Mouse (Mus musculus): ENCODE measurements around the gene Ythdf1. TPM values are rescaled to one million over a fixed set of nuclear protein-coding genes. Genes with fewer than 3 reads are reported as not detected.

The Ythdf1 gene
- polyA plus RNA-seq, 1 experiment from 2014 or later: 74.5 TPM

- Histone ChIP-seq H3K4me1 (replicated peaks; ENCODE audit: control insufficient read depth, insufficient read depth, low read length) (peaks cover 4% of the 10 kb centered on the region; the same call in 1 of the 2 replicates), H3K36me3 (ENCODE audit: control insufficient read depth, insufficient read depth, low read length) (no peaks in the 10 kb centered on the region), H3K4me2 (ENCODE audit: low read depth, low read length, severe bottlenecking) (no peak overlapping the region), H3K4me3 (ENCODE audit: low read depth, low read length) (no peak overlapping the region), H3K9ac (ENCODE audit: low read length) (no peak overlapping the region), H3K27ac (ENCODE audit: low read depth, low read length) (no peak overlapping the region), H3K9me3 (ENCODE audit: control insufficient read depth, low read length) (no peaks in the 10 kb centered on the region), H3K27me3 (ENCODE audit: control insufficient read depth, insufficient read depth, low read length) (no peaks in the 10 kb centered on the region)
- 84% methylated on average over 6 of the region's 6 CpGs for WGBS
- DNase-seq (ENCODE audit: low spot score) (no peak), ATAC-seq (replicated peaks; ENCODE audit: low FRiP score) (no peak)
These were observed 22.9 kb downstream of the Ythdf1 start for GRCm38 (mm10) chr2:180897857-180898256.

DNA sequence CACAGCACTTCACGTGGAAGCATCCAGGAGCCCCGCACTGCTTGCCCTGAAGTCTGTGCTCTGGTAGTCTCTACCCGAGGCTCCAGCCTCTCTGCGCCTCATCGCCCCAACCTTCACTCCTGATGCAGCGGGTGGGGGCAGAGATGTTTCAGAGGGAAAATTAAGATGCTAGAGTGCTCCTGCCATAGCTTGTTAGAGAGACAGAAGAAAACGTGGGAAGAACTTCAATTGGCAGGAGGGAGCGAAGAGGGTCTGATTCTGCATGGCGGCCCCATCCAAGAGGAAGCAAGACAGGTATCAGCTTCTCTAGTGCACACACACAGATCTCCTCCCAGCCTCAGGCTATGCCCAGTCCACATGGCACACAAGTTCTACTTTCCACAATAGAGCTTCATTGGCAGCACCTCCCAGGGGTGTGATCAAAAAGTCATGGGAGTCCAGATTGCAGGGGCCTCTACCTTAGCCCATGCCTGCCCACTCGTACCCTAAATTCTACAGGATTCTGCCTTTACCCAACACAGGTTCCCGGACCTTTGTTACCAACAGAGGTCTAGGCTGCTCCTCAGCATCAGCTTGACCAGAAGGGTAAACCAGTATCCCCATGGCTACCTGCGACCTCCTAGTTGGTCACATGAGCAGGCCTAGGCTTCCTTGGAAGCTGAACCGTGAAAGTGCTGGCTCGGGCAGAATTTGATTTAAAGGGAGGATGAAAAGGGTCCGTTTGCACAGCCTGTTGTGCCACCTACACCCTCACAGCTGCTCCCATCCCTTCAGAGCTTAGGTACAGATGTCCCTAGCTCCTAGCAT, 23.7 kb downstream of the Ythdf1 start:
- Histone ChIP-seq H3K9me3 (ENCODE audit: control insufficient read depth, low read length) (no peaks in the 10 kb centered on the region), H3K4me3 (ENCODE audit: low read depth, low read length) (no peak overlapping the region), H3K9ac (ENCODE audit: low read length) (no peak overlapping the region), H3K27me3 (ENCODE audit: control insufficient read depth, insufficient read depth, low read length) (no peaks in the 10 kb centered on the region), H3K36me3 (ENCODE audit: control insufficient read depth, insufficient read depth, low read length) (no peaks in the 10 kb centered on the region), H3K4me1 (replicated peaks; ENCODE audit: control insufficient read depth, insufficient read depth, low read length) (peaks cover 4% of the 10 kb centered on the region; the same call in 1 of the 2 replicates), H3K4me2 (ENCODE audit: low read depth, low read length, severe bottlenecking) (no peak overlapping the region), H3K27ac (ENCODE audit: low read depth, low read length) (no peak overlapping the region)
- DNase-seq (ENCODE audit: low spot score) (peak; percentile 48), ATAC-seq (replicated peaks; ENCODE audit: low FRiP score) (no peak)
- 75% methylated on average over 15 of the region's 15 CpGs for WGBS

DNA sequence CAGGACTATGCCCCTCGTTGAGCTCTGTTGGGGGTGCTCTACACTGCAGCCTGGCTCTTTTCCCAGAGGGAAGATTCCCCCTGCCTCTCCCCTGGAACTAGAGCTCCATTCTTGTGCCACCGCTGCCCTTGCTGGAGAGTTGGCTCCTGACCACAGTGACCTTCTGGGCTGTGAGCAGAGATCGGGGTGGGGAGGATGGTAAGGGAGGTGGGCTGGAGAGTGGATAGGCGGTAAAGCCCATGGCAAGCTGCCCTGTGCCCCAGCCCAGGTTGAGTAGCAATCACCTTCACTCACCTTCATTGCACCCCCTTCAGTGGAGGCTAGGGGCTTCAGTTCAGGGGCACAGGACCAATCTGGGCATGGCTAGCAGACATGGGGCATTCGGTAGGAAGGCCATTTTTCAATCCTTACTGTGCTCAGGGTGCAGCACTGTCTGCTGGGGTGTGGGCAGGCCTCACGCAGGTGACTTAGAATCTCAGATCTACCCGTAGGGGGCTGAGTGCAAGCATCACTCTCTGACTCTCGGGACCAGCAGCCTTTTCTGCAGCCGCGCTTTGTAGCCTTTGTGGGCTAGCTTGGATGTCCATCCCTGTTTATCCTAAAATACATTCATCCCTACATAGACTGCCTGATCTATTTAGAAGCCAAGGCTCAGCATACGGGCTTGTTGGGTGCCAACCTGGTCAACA, 24.8 kb downstream of the Ythdf1 start:
- no peak overlapping the region; the same call in 1 of the 2 replicates for H3K9ac ChIP-seq (ENCODE audit: low read length)
- peaks cover 7% of the 10 kb centered on the region; the same call in 1 of the 2 replicates for H3K4me1 ChIP-seq (replicated peaks; ENCODE audit: control insufficient read depth, insufficient read depth, low read length)
- ATAC-seq (replicated peaks; ENCODE audit: low FRiP score): no peak
- no peaks in the 10 kb centered on the region for H3K36me3 ChIP-seq (ENCODE audit: control insufficient read depth, insufficient read depth, low read length)
- H3K4me3 ChIP-seq (ENCODE audit: low read depth, low read length): no peak overlapping the region
- H3K4me2 ChIP-seq (ENCODE audit: low read depth, low read length, severe bottlenecking): peak overlapping the region; percentile 84; the same call in 1 of the 2 replicates
- no peaks in the 10 kb centered on the region for H3K27me3 ChIP-seq (ENCODE audit: control insufficient read depth, insufficient read depth, low read length)
- DNase-seq (ENCODE audit: low spot score): peak; percentile 43
- 77% methylated on average over 11 of the region's 11 CpGs for WGBS
- H3K27ac ChIP-seq (ENCODE audit: low read depth, low read length): no peak overlapping the region
- no peaks in the 10 kb centered on the region for H3K9me3 ChIP-seq (ENCODE audit: control insufficient read depth, low read length)

DNA sequence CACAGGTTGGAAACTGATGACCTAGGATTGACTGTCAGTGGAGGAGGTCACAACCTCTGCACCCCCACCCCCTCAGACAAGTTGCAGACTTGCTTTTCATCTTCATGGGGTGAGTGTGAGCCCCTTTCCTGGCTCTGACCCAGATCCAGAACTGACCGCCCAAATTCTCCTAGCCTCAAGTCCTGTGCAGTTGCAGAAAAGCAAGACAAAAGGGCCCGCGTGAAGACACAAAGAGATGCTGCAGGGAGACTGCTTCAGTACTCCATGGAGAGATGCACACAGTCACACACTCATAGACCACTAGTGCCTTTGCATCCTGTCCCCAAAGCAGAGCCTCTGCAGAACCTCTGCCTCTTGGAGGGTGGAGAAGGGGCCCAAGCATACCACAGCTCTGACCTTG, 25.4 kb downstream of the Ythdf1 start:
- Histone ChIP-seq H3K4me3 (ENCODE audit: low read depth, low read length) (peak overlapping the region; percentile 89; the same call in 1 of the 2 replicates), H3K4me1 (replicated peaks; ENCODE audit: control insufficient read depth, insufficient read depth, low read length) (peaks cover 11% of the 10 kb centered on the region), H3K36me3 (ENCODE audit: control insufficient read depth, insufficient read depth, low read length) (no peaks in the 10 kb centered on the region), H3K9ac (ENCODE audit: low read length) (peak overlapping the region; percentile 23), H3K27ac (ENCODE audit: low read depth, low read length) (no peak overlapping the region), H3K9me3 (ENCODE audit: control insufficient read depth, low read length) (no peaks in the 10 kb centered on the region), H3K27me3 (ENCODE audit: control insufficient read depth, insufficient read depth, low read length) (no peaks in the 10 kb centered on the region), H3K4me2 (ENCODE audit: low read depth, low read length, severe bottlenecking) (peak overlapping the region; percentile 84)
- DNase-seq (ENCODE audit: low spot score) (no peak), ATAC-seq (replicated peaks; ENCODE audit: low FRiP score) (no peak)
- 57% methylated on average over 3 of the region's 3 CpGs for WGBS

DNA sequence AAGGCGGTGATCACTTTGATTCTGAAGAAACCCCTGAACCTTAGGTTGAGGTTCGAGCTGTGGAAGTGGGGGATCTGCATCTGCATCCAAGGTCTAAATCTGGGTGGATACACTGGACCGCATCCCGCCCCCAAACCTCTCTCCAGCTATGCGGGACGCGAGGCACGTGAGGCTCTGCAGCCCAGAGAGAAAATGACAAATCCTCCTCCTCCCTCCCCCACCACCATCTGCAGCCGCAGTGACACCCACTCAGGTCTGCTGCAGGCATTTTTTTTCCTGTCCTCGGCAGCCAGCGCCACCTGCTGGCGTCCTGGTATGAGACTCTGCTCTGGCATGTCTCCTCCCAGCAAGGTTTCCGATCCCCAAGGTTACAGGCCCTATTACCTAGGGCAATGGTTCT, 26.0 kb downstream of the Ythdf1 start:
- peak overlapping the region; percentile 99 for H3K27ac ChIP-seq (ENCODE audit: low read depth, low read length)
- peaks cover 15% of the 10 kb centered on the region for H3K4me1 ChIP-seq (replicated peaks; ENCODE audit: control insufficient read depth, insufficient read depth, low read length)
- no peaks in the 10 kb centered on the region for H3K36me3 ChIP-seq (ENCODE audit: control insufficient read depth, insufficient read depth, low read length)
- DNase-seq (ENCODE audit: low spot score) (peak; percentile 95), ATAC-seq (replicated peaks; ENCODE audit: low FRiP score) (peak; percentile 34)
- peak overlapping the region; percentile 97 for H3K9ac ChIP-seq (ENCODE audit: low read length)
- WGBS: under 1% methylated on average over 13 of the region's 13 CpGs
- H3K4me2 ChIP-seq (ENCODE audit: low read depth, low read length, severe bottlenecking): peak overlapping the region; percentile 84
- H3K27me3 ChIP-seq (ENCODE audit: control insufficient read depth, insufficient read depth, low read length): no peaks in the 10 kb centered on the region
- H3K9me3 ChIP-seq (ENCODE audit: control insufficient read depth, low read length): no peaks in the 10 kb centered on the region
- H3K4me3 ChIP-seq (ENCODE audit: low read depth, low read length): peak overlapping the region; percentile 89

- Histone ChIP-seq H3K4me1 (replicated peaks; ENCODE audit: control insufficient read depth, insufficient read depth, low read length) (peaks cover 17% of the 10 kb centered on the region), H3K9me3 (ENCODE audit: control insufficient read depth, low read length) (no peaks in the 10 kb centered on the region), H3K27me3 (ENCODE audit: control insufficient read depth, insufficient read depth, low read length) (no peaks in the 10 kb centered on the region), H3K4me3 (ENCODE audit: low read depth, low read length) (peak overlapping the region; percentile 89), H3K4me2 (ENCODE audit: low read depth, low read length, severe bottlenecking) (peak overlapping the region; percentile 84), H3K9ac (ENCODE audit: low read length) (peak overlapping the region; percentile 97), H3K36me3 (ENCODE audit: control insufficient read depth, insufficient read depth, low read length) (no peaks in the 10 kb centered on the region), H3K27ac (ENCODE audit: low read depth, low read length) (peak overlapping the region; percentile 99)
- ATAC-seq (replicated peaks; ENCODE audit: low FRiP score): peak; percentile 68
- under 1% methylated on average over 56 of the region's 57 CpGs for WGBS
- DNase-seq (ENCODE audit: low spot score): peak; percentile 93
These were observed 26.6 kb downstream of the Ythdf1 start for GRCm38 (mm10) chr2:180894029-180894623.

DNA sequence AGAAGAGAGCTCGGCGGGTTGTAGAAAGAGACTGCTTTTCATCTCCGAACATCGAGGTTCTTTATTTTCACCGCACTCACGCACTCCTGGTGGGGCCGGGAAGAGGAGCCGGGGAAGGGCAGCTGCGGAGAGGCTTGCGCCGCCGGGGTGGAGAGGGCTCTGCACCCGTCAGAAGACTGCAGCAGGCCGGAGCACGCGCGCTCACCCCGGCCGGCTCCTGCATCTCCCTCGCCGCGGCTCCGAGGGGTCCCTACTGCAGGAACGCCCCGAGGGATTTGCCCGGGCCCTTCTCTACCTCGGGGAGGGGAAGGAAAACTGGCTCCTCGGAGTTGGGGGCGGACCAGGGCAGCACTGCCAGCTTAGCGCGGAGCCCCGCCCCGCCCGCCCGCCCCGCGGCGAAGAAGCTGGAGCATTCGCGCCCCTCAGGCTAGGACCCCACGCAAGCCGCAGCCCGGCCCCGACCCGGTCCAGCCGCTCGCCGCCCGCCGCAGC, 27.2 kb downstream of the Ythdf1 start:
- H3K36me3 ChIP-seq (ENCODE audit: control insufficient read depth, insufficient read depth, low read length): no peaks in the 10 kb centered on the region
- ATAC-seq (replicated peaks; ENCODE audit: low FRiP score) (peak; percentile 57), DNase-seq (ENCODE audit: low spot score) (no peak)
- peak overlapping the region; percentile 89 for H3K4me3 ChIP-seq (ENCODE audit: low read depth, low read length)
- H3K9ac ChIP-seq (ENCODE audit: low read length): peak overlapping the region; percentile 97
- H3K9me3 ChIP-seq (ENCODE audit: control insufficient read depth, low read length): no peaks in the 10 kb centered on the region
- H3K27ac ChIP-seq (ENCODE audit: low read depth, low read length): peak overlapping the region; percentile 99
- WGBS: under 1% methylated on average over 49 of the region's 50 CpGs
- peaks cover 19% of the 10 kb centered on the region for H3K4me1 ChIP-seq (replicated peaks; ENCODE audit: control insufficient read depth, insufficient read depth, low read length)
- H3K4me2 ChIP-seq (ENCODE audit: low read depth, low read length, severe bottlenecking): peak overlapping the region; percentile 84
- no peaks in the 10 kb centered on the region for H3K27me3 ChIP-seq (ENCODE audit: control insufficient read depth, insufficient read depth, low read length)

DNA sequence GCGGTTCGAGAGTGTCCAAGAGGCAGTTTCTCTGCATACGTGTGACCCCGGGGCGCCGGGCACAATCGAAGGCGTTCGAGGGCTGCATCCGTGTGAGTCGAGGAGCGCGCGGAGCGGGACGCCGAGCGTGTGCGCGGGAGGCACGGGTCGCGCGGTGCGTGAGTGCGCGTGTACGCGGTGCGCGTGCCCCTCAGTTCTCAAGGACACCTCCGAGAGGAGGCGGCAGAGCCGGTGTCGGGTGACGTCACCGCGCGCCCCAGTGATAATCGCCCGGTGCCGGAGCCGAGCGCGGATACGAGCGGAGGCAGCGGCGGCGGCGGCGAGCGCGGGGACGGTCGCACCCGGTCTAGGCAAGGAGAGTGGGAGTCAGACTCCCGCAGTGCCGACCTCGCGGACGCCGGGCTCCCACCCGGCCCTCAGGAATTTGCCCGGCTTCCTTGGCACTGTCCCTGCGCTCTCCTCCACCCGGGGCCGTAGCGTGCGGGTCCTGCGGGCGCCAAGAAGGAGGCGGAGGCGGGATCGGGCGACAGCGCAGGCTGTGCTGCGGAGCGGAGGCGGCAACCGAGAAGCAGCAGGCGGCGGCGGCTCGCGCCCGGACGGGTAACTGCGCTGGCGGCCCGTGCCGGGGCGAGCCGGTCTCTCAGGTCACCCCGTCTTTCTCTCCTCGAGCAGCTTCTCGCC, 27.8 kb downstream of the Ythdf1 start:
- Histone ChIP-seq H3K4me1 (replicated peaks; ENCODE audit: control insufficient read depth, insufficient read depth, low read length) (peaks cover 22% of the 10 kb centered on the region), H3K27ac (ENCODE audit: low read depth, low read length) (peak overlapping the region; percentile 99), H3K4me2 (ENCODE audit: low read depth, low read length, severe bottlenecking) (peak overlapping the region; percentile 84), H3K27me3 (ENCODE audit: control insufficient read depth, insufficient read depth, low read length) (no peaks in the 10 kb centered on the region), H3K36me3 (ENCODE audit: control insufficient read depth, insufficient read depth, low read length) (no peaks in the 10 kb centered on the region), H3K4me3 (ENCODE audit: low read depth, low read length) (peak overlapping the region; percentile 89), H3K9me3 (ENCODE audit: control insufficient read depth, low read length) (no peaks in the 10 kb centered on the region), H3K9ac (ENCODE audit: low read length) (peak overlapping the region; percentile 97)
- DNase-seq (ENCODE audit: low spot score): peak; percentile 92
- under 1% methylated on average over 95 of the region's 97 CpGs for WGBS
- ATAC-seq (replicated peaks; ENCODE audit: low FRiP score): peak; percentile 6

Measured in forebrain, embryonic 11.5 days (tissue).